Mouse (Mus musculus): ENCODE measurements around the gene Sdk2.

Sdk2 gene

DNA sequence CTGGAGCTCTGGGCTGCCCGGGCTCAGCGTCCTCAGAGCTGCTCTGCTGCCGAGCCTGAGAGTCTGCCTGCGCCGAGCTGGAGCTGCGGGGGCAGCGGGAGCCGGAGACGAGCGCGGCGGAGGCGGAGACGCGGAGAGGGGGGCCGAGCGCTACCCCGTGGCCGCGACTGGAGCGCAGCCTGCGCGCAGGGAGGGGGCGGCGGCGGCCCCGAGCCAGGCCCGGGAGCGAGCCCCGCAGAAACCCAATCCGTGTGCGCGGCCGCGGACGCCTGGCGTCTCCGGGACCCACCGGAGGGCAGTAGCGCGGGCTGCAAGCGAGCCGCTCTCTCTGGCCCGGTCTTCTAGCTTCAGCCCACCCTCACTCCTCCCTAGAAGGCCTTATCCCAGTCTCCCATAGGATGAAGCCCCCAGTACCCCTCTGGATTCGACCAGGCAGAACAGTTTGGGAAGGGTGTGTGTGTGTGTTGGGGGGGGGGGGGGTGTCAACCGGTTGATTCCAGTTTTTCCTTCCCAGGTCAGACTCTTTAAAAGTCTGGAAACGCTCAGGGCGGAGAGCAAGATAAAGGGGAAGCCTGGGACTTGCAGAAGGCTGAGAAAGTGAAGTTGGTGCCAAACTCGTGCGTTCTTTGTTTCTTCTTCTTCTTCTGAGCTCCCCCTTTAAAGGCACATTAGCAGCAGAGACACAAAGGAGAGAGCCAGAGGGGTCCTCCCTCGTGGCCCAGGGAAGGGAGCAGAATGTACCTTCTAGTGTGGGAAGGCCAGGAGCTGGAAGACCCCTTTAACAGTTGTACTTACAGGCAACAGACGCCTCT, at the start of gene Sdk2:
TSS of gene Sdk2 (minus strand) at position 96 of the 812 bp plus-strand sequence.
- no peak for DNase-seq

DNA sequence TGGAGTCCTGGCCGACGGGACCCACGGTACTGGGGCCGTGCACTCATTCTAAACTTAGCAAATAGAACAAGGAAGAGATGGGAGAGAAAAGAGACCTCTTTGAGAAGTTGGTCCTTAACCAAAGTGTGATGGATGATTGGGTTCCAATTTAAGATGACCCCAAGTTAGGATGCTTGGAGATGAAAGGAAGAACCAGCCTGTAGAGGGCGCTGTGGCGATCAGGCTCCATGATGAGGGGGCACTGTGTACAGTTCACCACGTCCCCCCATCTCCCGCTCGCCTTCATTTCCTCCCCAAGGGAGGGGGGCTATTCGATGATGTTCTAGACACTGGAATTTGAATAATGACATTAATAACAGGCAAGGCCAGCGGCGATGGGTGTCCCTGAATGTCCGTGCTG, 48.2 kb upstream of the Sdk2 start:
- DNase-seq = no peak

DNA sequence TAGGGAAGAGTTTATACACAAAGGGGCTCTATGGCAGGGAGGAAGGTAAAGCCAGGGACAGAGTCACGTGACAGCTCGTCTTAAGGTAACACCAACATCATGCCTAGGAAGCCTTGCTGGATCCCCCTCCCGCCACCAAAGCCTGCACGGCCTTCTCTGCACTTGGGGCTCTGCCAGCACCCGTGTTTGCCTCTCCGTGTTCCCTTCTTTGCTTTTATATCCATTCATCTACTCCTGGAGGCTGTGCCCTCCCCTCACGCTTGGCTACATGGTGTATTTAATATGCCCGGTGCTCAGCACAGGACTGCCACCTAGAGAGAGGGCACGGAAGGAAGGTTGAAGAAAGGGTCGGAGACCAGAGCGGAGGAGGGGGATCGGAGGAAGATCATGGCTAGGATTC, 47.8 kb upstream of the Sdk2 start:
- DNase-seq = no peak

DNA sequence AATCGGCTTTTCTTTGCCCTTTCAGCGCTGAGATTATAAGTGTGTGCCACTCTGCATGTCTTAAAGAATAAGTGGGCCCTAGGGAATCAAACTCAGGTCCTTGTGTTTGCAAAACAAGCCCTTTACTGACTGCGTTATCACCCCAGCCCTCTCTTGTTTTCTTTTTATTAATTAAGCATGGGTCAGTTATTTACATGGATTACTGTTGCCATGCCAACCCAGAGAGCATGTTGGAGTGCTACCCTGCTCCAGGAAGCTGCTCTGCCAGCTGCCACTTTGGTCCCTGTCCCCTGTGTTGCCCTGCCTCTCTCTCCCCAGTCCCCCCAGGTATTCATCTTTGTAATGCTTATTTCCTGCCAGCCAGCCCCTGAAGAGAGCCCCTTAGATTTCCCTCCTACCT, 44.0 kb upstream of the Sdk2 start:
- DNase-seq = no peak

DNA sequence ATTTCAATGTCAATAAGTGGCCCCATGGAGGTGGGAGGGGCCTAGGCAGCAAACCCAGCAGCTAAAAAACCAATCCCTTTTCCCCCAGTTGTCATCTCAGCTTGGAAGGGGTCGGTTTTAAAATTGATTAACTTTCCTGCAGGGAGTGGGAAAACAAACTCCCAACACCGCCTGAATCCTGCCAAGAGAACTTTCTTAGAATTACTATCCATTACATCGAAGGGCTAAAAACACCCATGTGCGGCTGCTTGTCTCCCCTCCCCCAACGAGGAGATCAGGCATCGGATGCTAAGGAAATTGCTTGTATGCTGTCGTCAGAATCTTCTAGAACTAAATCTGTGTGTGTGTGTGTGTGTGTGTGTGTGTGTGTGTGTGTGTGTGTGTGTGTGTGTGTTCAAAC, 26.8 kb upstream of the Sdk2 start:
- DNase-seq = no peak

DNA sequence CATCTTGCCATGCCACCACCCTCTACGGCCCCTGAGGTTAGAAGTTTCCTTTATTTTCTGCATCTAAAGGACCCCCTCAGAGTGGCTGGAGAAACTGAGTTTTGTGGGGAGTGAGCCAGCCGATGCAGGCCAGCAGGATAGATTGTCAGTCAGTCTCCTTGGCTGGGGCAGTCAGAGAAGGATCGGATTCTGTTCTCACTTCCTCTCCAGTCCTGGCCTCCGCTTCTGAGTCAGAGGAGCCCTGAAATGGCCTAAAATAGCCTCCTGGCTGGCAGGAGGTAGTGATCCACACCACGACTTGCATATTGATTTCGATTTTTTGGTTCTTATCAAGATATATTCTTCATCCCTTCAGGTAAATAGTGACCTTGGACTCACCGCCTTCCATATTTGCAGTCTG, 26.3 kb upstream of the Sdk2 start:
- DNase-seq = no peak

DNA sequence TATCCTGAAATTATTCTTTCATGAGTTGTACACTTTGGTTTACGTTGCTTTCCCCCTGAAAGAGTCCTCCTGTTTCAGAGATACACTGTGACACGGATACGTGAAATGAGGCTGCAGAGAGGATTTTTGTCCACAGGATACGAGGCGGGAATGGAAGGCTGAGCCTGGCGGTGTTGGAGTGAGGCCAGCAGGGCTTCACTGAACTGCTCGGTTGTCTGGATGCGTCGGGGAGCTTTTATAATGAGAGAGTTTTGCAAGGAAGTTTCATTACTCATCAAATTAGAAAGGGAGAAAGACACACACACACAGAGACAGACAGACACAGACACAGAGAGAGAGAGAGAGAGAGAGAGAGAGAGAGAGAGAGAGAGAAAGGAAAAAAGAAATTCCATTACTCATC, 13.8 kb upstream of the Sdk2 start:
- DNase-seq = no peak

DNA sequence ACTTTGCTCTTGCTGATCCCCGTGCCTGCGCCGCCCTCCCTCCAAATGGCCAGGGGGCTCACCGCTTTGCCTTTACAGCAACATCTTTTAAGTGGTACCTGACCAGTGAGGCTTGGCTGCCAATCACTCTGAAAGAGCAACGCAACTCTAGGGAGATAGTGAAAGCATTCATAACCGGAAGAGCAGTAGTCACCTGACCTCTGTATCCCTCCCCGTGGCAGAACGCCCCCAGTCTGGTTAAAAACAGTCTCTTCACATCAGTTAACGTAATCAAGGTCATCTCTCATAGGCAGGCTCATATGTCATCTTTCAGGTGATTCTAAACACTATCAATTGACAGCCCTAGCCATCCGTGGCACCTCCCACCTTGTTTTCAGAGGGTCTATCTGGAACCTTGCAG, 5.8 kb upstream of the Sdk2 start:
- DNase-seq = no peak

DNA sequence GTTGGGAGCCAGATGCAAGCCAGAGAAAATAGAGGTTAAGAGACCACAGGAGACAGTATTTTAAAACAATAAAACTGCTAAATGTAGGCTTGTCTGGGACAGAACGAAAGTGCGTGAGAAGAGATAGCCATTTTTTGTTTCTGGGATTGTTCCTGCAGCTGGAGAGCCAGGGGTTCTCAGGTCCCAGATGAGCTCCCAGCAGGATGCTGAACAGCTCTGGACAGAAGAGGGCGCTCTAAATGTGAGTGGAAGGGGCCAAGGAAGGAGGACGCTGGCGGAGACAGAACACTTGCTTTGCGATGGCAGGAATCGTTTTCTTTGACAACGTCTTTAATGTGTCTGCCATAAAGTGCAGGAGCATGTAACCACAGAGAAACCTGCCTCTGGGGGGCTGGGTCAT, 5.2 kb upstream of the Sdk2 start:
- DNase-seq = no peak

DNA sequence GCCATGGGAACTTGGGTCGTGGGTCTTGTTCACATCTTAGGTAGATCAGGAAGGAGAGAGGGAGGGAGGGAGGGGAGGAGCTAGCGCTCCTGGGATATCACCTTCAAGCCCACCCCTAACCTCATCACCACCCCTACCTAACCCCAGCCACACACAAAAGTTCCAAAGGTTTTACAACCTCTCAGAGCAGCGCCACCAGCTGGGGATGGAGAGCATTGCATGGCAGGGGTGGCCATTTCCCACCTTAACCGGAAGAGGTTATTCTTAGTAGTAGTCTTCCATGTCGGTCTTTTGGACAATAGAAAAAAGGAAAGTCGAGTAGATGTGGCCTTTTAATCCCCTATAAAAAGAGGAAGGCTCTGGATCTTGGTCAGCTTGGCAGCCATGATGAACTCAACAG, 4.0 kb upstream of the Sdk2 start:
- no peak for DNase-seq

DNA sequence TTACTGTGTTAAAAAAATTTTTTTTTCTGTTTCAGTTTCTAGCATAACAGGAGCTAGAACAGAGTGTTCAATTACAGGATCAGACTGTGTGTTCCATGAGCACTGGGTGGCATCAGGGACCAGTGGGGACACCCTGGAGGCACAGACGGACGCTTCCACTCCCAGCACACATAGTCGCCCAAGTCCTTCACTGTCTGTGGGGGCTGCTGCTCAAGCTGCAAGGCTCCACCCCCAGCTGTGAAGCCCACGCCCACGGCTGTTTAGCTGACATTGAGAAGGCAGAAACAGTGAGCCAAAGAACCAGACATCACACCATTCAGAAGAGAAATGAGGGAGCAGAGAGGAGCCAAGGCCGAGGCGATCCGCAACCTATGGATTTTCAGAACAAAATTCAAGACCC, 3.3 kb upstream of the Sdk2 start:
- no peak for DNase-seq

DNA sequence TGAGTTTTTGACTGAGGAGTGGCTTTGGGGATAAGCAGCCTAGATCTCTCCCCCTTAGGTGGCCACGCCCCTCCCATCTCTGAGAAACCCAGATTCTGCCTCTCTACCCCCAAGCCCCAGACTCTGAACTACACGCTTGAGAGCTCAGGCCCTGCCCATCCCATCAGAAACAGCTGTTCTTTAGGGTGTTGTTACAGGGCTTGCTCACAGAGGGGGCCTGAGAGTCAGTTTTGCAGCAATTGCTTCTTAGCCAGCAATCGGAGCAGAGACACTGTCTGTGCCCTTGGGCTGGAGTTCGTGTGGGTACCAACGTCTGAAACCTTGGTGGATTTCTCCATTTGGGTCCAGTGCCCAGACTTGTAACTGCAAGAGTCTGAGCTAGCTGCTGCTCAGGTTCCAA, 1.5 kb upstream of the Sdk2 start:
- peak in 1 of 2 experiments; percentile 17 for DNase-seq

DNA sequence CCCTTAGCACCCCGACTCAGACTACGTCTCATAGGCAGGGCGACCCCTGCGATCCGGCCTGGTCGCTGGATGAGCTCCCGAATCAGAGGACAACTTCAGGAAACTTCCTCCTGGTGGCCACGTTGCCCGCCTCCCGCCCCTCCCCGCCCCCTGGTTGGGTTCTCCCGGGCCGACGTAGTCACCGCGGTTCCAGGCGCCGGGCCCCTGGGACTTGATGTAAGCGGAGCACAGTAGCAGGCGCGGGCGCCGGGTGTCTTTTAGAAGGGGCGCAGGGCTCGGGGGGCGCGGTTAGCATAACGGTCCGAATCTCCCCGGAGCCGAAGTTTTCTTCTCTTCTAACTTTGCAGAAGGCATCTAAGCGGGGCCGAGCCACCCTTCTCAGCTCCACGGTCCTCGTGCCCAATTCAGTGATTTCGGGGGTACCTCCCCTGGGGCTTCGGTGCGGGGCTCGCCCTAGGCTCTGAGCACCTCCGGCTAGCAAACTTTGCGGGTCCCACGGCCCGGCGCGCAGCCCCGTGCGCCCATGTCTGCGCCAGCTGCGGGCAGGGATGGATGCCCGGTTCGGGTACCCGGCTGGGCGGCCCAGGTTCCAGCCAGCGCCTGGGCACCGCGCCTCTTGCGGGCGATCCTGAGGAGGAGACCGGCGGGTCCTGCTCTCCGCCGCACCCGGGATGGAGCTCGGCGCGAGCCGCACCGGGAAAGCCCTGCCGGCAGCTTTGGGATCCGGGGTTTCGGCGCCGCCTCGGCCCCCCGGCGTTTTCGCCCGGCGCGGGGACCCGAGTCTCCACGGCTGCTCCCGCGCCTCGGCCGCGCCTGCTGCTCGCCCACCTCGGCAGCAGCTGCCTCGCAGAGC, 522 bp downstream of the Sdk2 start:
- no peak for DNase-seq

DNA sequence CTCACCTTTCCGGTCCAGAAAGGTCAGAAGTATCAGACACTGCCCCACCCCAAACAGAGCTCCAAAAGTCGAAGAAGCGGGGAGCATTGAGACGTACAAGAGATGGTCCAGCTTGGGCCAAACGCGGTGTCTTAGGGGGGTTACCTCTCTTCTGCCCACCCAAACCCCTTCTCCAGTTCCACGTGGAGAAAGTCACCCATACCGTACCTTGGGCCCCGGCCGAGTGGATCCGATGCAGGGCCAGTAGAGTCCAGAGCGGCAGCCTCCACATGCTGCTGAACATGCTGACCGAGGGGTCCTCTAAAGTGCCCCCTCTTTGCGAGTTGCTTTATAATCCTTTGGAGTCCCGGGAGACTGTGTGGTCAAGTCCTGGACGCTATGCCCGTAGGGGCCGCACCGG, 1.2 kb downstream of the Sdk2 start:
- no peak for DNase-seq

DNA sequence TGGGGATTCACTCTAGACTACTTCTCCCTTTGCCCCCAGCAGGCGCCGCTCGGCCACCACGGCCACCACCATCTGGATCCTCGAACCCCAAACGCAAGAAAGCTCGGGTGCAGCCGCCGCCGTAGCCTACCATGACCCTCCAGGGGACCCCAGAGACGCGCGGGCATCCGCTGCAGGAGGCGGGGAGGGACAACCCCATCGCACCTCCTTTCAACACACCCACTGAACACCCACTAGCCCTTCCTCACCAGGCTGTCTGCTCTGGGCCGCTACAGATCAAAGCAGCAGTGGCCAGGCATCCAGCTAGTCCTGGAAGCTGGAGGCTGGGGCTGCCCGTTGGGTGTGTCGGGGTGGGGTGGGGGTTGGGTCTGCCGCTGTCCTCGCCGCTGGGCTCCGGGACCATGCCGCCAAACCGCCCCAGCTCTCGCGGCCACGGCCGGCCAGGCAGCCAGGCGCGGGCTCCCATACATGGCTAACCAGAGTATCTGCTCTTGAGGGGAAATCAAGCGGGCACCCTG, 1.9 kb downstream of the Sdk2 start:
- no peak for DNase-seq

DNA sequence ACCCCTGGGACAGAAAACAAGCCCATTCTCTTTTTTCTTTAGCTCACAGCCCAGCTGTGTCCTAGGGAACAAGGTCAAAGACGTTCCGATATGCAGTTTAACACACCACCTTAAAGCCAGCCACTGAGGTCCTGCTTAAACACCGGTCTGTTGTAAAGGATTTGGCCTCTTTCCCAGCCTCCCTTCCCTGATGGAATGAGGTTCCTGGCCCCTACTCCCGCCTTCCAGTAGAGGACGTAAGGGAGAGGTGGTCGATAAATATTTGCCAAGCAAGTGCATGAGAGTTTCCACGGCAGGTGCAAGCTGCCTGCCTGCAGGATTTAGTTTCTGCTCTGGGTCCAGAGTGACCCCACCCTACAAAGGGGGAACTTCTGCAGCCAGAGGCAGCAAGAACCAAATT, 4.9 kb downstream of the Sdk2 start:
- DNase-seq = no peak

DNA sequence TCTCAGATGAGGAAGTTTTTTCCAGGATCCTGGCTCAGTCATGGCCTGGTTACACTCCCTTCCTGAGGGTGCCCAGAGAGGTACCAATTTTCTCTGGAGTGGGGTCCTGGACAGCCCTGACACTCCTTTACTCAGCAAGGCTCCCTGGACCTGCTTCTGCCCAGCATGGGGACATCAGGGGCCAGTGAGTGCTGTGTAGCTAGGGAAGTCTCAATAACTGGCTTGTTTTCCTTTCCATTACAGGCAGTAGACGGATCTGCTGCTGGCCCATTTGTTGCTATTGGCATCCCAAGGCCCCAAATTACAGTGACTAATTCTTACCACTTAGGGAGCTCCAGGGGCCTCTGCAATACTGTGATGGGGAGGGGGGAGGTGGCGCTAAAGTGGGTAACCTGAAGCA, 5.6 kb downstream of the Sdk2 start:
- no peak for DNase-seq

DNA sequence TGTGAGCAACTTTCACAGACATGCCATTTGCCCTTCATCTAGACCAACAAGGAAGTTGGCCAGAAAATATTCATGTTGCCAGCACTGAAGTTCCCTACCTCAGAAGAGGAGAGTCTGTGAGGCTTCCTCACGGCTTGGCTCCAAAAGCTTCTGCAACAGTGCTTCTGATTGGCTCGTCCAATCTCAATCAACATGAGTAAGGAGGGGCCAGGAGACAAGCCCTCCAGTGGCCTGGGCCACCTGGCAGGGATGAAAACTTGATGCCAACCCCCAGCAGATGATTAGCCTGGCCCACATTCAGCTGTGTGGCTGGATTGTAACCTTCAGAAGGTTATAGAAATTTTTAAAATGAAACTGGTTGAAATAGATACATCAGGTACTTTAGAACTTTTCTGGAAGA, 10.5 kb downstream of the Sdk2 start:
- no peak for DNase-seq

DNA sequence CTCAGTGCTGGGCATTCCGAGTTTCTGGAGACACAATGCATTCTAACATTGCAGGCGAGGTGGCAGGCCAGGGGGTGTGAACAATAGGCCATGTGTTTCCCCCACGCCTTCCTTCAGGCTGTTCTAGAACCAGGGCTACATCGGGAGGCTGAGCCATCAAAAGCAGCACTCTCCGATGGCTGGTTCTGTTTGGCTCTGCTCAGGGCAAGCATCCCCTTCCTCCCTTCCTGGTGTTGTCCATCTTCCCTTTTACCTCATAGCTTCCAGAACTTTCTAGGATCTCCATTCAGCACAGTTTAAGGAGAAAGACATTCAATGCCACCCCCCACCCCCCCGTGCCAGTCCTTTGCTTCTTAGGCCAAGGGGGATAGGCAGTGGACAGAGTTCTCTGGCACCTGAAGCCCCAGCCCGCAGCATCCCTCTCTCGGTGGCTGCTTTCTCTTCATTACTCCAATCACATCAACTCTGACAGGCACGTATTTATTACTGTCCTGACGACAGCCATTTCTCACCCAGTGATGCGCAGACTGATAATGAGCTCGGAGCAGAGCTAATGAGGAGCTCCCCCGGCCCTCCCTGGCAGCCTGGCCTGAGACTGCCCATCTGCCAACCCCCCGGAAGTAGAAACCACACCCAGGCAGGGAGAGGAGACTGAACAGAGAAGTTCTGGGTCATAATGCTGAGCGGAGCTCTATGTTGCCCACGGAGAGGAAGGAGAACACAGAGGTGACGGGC, 12.1 kb downstream of the Sdk2 start:
- no peak for DNase-seq

DNA sequence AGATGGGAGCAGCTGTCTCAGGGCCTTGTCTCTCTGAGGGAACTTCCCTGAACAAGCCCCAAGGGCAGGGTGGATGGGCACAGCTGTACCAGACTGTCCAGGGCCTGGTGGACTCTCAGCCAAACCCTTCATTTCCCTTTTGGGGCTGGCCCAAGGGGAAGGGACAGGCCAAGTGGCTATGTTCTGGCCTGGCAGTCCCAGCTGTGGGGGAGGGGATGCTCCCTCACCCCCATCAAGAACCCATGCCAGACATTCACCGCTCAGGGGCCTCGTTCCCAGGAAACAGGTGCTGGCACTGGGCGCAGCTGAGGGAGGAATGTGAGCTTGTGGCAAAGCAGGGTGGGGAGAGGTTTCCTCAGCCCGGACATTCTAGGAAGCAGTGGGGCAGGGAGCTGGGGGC, 15.5 kb downstream of the Sdk2 start:
- no peak for DNase-seq

DNA sequence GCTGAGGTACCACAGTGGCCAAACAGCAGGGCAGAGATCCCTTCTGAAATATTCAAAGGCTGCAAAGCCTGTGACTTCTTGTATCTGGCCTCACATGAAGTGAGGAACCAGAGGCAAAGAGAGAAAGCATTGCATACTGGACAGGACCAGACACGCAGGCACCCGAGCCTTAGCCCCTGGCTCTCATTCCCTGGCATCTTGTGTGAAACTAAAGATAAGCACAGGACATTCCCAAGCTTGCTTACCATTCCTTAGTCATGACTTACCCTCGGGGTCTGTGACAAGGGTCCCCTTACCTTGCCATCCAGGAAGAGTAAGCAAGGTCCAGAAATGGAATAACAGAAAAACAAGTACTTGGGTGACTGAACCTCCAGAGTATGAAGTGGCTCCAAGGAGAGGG, 16.3 kb downstream of the Sdk2 start:
- DNase-seq = no peak

DNA sequence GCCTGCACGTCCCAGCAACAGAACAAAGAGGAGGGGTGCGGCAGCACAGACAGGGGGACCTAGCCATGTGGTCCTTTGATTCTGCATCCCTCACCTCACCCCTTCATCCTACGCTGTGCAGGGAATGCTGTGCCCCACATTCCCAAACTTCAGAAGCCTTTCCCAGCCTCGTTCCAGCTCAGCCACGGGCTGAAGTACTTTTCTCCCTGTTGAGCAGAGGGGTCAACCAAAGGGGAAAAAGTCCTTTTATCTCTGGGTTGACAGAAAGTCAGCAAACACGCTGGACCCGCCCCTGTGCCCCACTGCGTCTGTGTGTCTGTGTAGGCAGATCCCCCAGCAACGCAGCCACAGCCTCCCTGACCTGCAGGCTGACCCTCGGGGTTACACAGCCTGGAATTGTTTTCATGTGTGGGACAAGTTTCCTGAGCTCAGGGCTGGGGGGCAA, 18.9 kb downstream of the Sdk2 start:
- no peak for DNase-seq

DNA sequence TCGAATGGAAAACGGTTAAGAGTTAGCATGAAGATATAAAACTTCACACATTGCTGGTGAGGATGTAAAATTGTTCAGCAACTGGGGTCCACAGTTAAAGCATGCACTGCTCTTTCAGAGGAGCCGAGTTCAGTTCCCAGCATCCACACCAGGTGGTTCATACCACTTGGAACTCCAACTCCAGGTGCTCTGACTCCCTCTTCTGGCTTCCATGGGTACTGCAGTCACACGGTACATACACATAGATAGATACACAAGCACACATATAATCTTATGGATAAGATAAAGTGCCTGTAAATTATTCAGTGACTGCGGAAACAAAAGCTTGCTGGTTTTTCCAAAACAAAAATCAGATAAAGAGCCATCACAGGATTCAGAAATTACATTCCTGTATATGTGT, 19.9 kb downstream of the Sdk2 start:
- DNase-seq = no peak
